Mouse (Mus musculus) heart, postnatal 0 days (tissue): ENCODE results near the gene Alyref.
"Not testable (repeated sequence)": the region's sequence is repeated elsewhere in the genome, so short reads cannot be mapped to it uniquely, and the experiment has no call there.

ENCODE experiments used
- CTCF ChIP-seq: IDR thresholded peaks from 2 replicates; pipeline ENCODE4 v1.5.1; 2016; ENCODE audit warnings: antibody characterized with exemption, control low read depth, low read depth
- EP300 ChIP-seq: IDR thresholded peaks from 2 replicates; pipeline ENCODE4 v1.6.1; 2016; ENCODE audit warnings: antibody characterized with exemption, low read depth

GRCm38 (mm10) chr11:120558843-120559242, 39.3 kb downstream of the Alyref start:
- TF ChIP-seq CTCF, EP300: not testable (repeated sequence)
